Mouse (Mus musculus) fat pad, adult 2 months (tissue): ENCODE data around the gene Kncn.

Experiments
- DNase-seq: peaks from one replicate; pipeline ENCODE4 v3.0.0-alpha.2; 2011; ENCODE audit warnings: low read depth, low spot score; ENCODE audit errors: extremely low read depth

Kncn gene

DNA sequence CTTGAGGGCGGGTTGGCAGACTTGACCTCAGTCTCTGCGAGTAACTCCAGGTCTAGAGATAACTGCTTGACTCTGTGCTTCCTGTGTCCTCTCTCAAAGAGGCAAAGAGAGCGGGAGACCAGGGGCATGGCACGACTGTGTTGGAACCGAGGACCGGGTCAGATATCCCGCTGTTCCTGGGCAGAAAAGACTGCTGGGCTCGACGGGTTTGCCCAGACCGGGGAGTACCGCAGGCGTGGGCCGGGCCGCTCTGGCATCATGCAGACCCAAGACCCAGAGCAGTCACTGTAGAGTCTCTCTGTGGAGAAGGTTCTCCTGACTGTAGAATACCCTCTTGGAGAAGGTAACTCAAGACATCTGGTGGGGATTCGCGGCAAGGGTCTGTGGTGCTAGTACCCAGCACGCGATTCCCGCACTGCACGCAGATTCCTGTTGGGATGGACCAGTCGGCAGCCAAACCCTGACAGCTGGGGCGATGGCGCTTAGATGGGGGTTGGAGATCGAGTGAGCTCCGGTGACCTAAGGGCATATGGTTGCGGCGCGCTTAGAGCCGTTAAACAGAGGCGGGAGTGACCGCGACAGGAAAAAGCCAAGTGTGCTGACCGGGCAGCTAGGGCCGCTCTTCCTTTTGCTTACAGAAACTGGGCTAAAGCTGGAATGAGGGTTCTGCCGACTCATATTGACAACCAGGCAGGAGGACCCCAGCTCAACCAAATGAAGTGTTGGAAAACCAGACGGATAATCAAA, 51.8 kb downstream of the Kncn start:
- DNase-seq, result no peak

DNA sequence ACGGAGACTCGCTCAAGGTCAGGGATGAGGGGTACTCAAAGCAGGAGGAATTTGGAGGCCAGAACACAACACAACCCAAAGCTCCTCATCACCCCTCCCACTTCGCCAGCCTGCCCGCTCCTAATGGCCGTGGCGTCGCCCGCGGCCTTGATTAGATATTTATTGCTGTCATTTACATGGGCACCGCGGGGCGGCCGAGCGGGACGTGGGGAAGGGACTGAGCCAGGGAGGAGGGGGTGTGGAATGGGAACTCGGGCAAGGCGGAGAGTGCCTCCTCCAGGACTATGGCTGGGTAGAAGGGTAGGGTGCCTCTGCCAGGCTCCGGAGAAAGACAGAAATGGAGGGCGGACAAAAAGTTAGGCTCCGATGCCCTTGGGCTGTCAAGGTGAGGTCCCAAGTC, 52.4 kb downstream of the Kncn start:
- no peak for DNase-seq

DNA sequence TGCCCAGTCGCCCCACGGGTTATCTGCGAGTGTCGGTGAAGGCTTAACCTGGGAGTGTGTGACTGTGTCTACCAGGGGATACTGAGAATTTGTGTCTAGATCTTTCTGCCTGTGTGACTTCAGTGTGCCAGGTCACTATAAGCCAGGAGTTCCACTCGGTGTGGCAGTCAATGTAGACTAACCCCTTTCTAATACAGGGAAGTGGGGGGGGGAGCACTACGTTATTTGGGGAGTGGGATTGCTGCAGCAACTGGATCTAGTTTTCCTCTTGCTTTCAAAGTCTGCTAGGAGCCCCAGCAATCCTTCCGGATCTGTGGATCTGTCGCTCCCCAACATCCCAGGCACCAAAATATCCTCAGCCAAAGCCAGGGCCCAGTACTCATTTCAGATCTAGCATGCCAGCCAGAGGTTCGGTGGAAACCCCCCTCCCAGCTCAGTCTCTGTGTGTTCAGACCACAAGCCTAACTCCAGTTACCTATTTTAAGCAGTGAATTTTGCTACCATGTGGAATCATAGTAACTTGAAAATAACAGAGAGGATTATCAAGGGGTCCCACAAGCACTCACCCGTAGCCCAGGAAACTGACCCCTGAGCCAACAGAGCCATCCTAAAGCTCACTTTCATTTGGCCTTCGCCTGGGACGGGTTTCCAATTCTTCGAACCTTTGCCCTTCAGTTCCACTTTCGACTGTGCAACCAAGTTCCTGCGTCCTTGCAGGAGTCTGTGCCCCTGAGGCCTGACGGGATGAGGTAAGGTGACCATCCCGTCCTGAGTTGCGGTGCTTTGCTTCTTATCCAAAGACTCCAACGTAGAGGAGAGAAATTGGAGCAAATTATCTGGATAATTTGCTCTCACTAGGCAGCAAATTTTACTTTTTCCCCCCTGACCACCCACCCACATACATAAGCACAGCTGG, 53.1 kb downstream of the Kncn start:
- no peak for DNase-seq

DNA sequence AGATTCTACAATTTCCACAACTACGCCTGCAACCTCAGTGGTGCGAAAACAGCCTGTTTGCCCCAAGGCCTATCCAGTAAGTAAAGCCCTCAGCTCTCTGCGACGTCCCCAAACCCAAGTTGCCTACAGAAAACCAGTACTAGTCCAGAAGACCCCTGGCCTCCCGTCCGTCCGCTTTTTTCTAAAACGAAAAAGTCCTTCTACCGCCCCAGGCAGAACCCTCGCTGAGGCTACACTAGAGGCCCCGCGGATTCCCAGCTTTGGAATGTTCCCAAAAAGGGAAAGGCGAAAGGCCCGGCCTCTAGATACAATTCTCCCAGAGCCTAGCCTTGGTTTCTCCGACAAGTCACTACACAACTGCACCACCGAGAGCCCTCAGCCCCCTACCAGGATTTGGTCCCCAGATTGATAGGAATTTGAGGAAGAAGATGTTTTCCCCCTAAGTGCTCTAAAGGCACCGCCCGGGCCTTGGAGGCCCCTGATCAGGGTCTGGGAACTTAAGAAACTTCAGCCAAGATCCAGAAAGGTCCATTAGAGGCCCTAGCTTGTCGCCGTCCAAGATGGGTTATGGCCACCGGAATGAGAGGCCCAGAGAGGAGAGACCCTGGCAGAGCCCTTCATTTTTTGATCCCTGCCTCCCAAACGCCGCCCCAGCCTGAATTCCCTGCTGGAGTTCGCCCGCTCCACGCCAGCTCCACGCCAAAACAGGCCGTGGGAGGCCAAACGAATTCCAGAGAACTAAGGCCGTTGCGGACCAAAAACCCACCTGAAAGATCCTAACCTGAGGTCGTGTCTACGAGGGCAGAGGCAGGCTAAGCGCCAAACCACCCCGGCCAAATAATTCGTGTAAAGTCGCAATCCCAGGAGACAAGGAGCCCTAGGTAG, 54.3 kb downstream of the Kncn start:
- no peak for DNase-seq
